Mouse (Mus musculus) G1E (cell line): Measurements from ENCODE around the gene Acad9.

Experiments used
- CTCF ChIP-seq: IDR thresholded peaks from 2 replicates; pipeline ENCODE4 v1.5.1; 2012; ENCODE audit warnings: low read depth, low read length, inconsistent platforms, mixed read lengths
- GATA1 ChIP-seq: IDR thresholded peaks from 2 replicates; pipeline ENCODE4 v1.6.1; 2012; ENCODE audit warnings: borderline replicate concordance, low read length, inconsistent platforms, mixed read lengths

DNA sequence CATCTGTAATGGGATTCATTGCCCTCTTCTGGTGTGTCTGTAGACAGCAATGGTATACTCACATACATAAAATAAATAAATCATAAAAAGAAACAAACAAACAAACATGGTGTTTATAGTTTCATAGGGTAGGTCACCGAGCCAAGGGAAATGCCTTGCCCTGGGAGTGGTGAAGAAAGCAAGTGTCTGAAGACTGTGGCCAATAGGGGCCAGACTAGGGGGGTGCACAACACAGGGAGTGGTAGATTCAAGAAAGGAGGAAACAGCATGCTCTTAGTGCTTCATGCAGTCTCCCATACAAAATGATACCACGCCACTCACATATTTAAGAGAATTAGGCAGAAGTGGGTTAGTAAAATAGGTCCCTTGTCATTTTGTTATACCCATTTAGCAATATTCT, 613 bp upstream of the Acad9 start:
- TF ChIP-seq CTCF (no peak), GATA1 (no peak)
